Mouse (Mus musculus) neural tube, embryonic 13.5 days (tissue): Measurements from ENCODE around the gene Rps25. TPM values are rescaled to one million over a fixed set of nuclear protein-coding genes. Genes with fewer than 3 reads are reported as not detected.

Source experiments
- ATAC-seq: fragments of 200-750 bp; cut with Nextera tagmentation; 2 replicates; pipeline ENCODE4 v1.8.0; 2017; ENCODE audit warnings: low read depth, mild to moderate bottlenecking, moderate TSS enrichment, moderate library complexity
- H3K27ac ChIP-seq: fragments of 300-500 bp; sonication (generic); replicated peaks from 2 replicates; pipeline ENCODE4 v1.5.1; 2015; ENCODE audit warnings: moderate library complexity, mild to moderate bottlenecking, inconsistent platforms
- H3K27me3 ChIP-seq: fragments of 300-500 bp; sonication (generic); 2 replicates; pipeline ENCODE4 v1.6.1; 2015; ENCODE audit warnings: mild to moderate bottlenecking, inconsistent platforms
- H3K36me3 ChIP-seq: fragments of 300-500 bp; sonication (generic); 2 replicates; pipeline ENCODE4 v1.6.1; 2015; ENCODE audit warnings: mild to moderate bottlenecking, inconsistent platforms
- H3K4me1 ChIP-seq: fragments of 300-500 bp; sonication (generic); replicated peaks from 2 replicates; pipeline ENCODE4 v1.6.1; 2015; ENCODE audit warnings: inconsistent platforms
- H3K4me2 ChIP-seq: fragments of 300-500 bp; sonication (generic); 2 replicates; pipeline ENCODE4 v1.6.1; 2015; ENCODE audit warnings: inconsistent platforms, mild to moderate bottlenecking, moderate library complexity
- H3K4me3 ChIP-seq: fragments of 300-500 bp; sonication (generic); 2 replicates; pipeline ENCODE4 v1.5.1; 2015; ENCODE audit warnings: mild to moderate bottlenecking, inconsistent platforms
- H3K9ac ChIP-seq: fragments of 300-500 bp; sonication (generic); 2 replicates; pipeline ENCODE4 v1.6.1; 2015; ENCODE audit warnings: moderate library complexity, mild to moderate bottlenecking, inconsistent platforms
- H3K9me3 ChIP-seq: fragments of 300-500 bp; sonication (generic); 2 replicates; pipeline ENCODE4 v1.6.1; 2016; ENCODE audit warnings: inconsistent platforms
- WGBS: fragments of 180-500 bp; shearing (Covaris S2); methylation state at CpG from one replicate; pipeline ENCODE4 v1.1.7; 2015; 5-methylcytosine and 5-hydroxymethylcytosine counted together
- polyA plus RNA-seq: library from polyadenylated mRNA; unstranded; fragments of >200 nt; fragmentation: Nextera tagmentation; extraction: Ambion mirVana; gene quantifications from 2 replicates; pipeline ENCODE4 v1.2.1, GENCODE M21; 2015

Gene Rps25
- polyA plus RNA-seq, 1 experiment from 2014 or later: 1,179 TPM

- no peak overlapping the region for H3K4me2 ChIP-seq
- no peaks in the 10 kb centered on the region for H3K9me3 ChIP-seq
- ATAC-seq: no peak
- 95% methylated on average over 13 of the region's 13 CpGs for WGBS
- no peak overlapping the region for H3K4me3 ChIP-seq
- no peaks in the 10 kb centered on the region for H3K27me3 ChIP-seq
- H3K27ac ChIP-seq: no peak overlapping the region
- no peak overlapping the region for H3K9ac ChIP-seq
- peaks cover 17% of the 10 kb centered on the region for H3K4me1 ChIP-seq
- peaks cover 89% of the 10 kb centered on the region for H3K36me3 ChIP-seq
Measured at GRCm38 (mm10) chr9:44384596-44384995, 22.3 kb upstream of the Rps25 start.

GRCm38 (mm10) chr9:44387221-44387620 lies 19.7 kb upstream of the Rps25 start:
- no peaks in the 10 kb centered on the region for H3K4me1 ChIP-seq

GRCm38 (mm10) chr9:44389273-44389672 lies 17.7 kb upstream of the Rps25 start:
- Histone ChIP-seq H3K4me3 (no peak overlapping the region), H3K36me3 (peaks cover 85% of the 10 kb centered on the region), H3K4me1 (no peaks in the 10 kb centered on the region), H3K9ac (no peak overlapping the region), H3K9me3 (no peaks in the 10 kb centered on the region), H3K27ac (no peak overlapping the region), H3K27me3 (no peaks in the 10 kb centered on the region), H3K4me2 (no peak overlapping the region)
- WGBS: 61% methylated on average over 8 of the region's 8 CpGs
- ATAC-seq: no peak

More at GRCm38 (mm10) chr9:44387221-44387620, 19.7 kb upstream of the Rps25 start:
- peaks cover 96% of the 10 kb centered on the region for H3K36me3 ChIP-seq
- H3K27me3 ChIP-seq: no peaks in the 10 kb centered on the region
- no peaks in the 10 kb centered on the region for H3K9me3 ChIP-seq
- no peak overlapping the region for H3K27ac ChIP-seq
- H3K4me3 ChIP-seq: no peak overlapping the region
- WGBS: 92% methylated on average over 3 of the region's 3 CpGs
- no peak overlapping the region for H3K4me2 ChIP-seq
- no peak for ATAC-seq
- no peak overlapping the region for H3K9ac ChIP-seq

GRCm38 (mm10) chr9:44391466-44391865 lies 15.5 kb upstream of the Rps25 start:
- H3K36me3 ChIP-seq: peaks cover 63% of the 10 kb centered on the region

GRCm38 (mm10) chr9:44396684-44397411 lies 10.1 kb upstream of the Rps25 start, which contains the start of gene Slc37a4:
Gene Slc37a4 (plus strand): TSS chr9:44396852.
- Histone ChIP-seq H3K4me1 (peaks cover 41% of the 10 kb centered on the region), H3K9ac (peak within 1 kb of the TSS; percentile 89), H3K27ac (peak within 1 kb of the TSS; percentile 97), H3K36me3 (peaks cover 38% of the 10 kb centered on the region), H3K4me3 (peak within 1 kb of the TSS; percentile 81), H3K9me3 (no peaks in the 10 kb centered on the region), H3K4me2 (peak within 1 kb of the TSS; percentile 94), H3K27me3 (no peaks in the 10 kb centered on the region)
- peak; percentile 98 for ATAC-seq
- under 1% methylated on average over 43 of the region's 43 CpGs for WGBS

More at GRCm38 (mm10) chr9:44391466-44391865, 15.5 kb upstream of the Rps25 start:
- Histone ChIP-seq H3K9ac (no peak overlapping the region), H3K4me3 (no peak overlapping the region), H3K27ac (no peak overlapping the region), H3K4me2 (no peak overlapping the region), H3K9me3 (no peaks in the 10 kb centered on the region), H3K27me3 (no peaks in the 10 kb centered on the region), H3K4me1 (peaks cover 5% of the 10 kb centered on the region; the same call in 1 of the 2 replicates)
- ATAC-seq: peak; percentile 33; the same call in 1 of the 2 replicates
- 39% methylated on average over 4 of the region's 4 CpGs for WGBS

GRCm38 (mm10) chr9:44398087-44398486 lies 8.9 kb upstream of the Rps25 start:
- Histone ChIP-seq H3K4me3 (peak overlapping the region; percentile 81), H3K4me2 (peak overlapping the region; percentile 94), H3K36me3 (peaks cover 40% of the 10 kb centered on the region), H3K4me1 (peaks cover 41% of the 10 kb centered on the region), H3K9ac (peak overlapping the region; percentile 89), H3K27ac (peak overlapping the region; percentile 97), H3K27me3 (no peaks in the 10 kb centered on the region), H3K9me3 (no peaks in the 10 kb centered on the region)
- 2% methylated on average over 4 of the region's 4 CpGs for WGBS
- ATAC-seq: no peak

- Histone ChIP-seq H3K9me3 (no peaks in the 10 kb centered on the region), H3K9ac (peak overlapping the region; percentile 89), H3K36me3 (peaks cover 44% of the 10 kb centered on the region), H3K27ac (peak overlapping the region; percentile 97), H3K27me3 (no peaks in the 10 kb centered on the region), H3K4me2 (peak overlapping the region; percentile 94), H3K4me3 (peak overlapping the region; percentile 81), H3K4me1 (peaks cover 43% of the 10 kb centered on the region)
- ATAC-seq: no peak
- 77% methylated on average over 9 of the region's 9 CpGs for WGBS
Measured at GRCm38 (mm10) chr9:44398551-44398950, 8.4 kb upstream of the Rps25 start.

GRCm38 (mm10) chr9:44399114-44399794 lies 7.7 kb upstream of the Rps25 start:
- ATAC-seq: no peak
- peaks cover 51% of the 10 kb centered on the region for H3K36me3 ChIP-seq
- peak overlapping the region; percentile 81 for H3K4me3 ChIP-seq
- H3K4me1 ChIP-seq: peaks cover 46% of the 10 kb centered on the region
- WGBS: 86% methylated on average over 13 of the region's 13 CpGs
- peak overlapping the region; percentile 89 for H3K9ac ChIP-seq
- no peaks in the 10 kb centered on the region for H3K27me3 ChIP-seq
- 0 out of 2 replicates have a peak overlapping the region, but pooled peaks have one; percentile 97 for H3K27ac ChIP-seq
- H3K4me2 ChIP-seq: peak overlapping the region; percentile 94
- H3K9me3 ChIP-seq: no peaks in the 10 kb centered on the region

- peak overlapping the region; percentile 94 for H3K4me2 ChIP-seq
- H3K36me3 ChIP-seq: peaks cover 56% of the 10 kb centered on the region
- 95% methylated on average over 6 of the region's 6 CpGs for WGBS
- H3K27me3 ChIP-seq: no peaks in the 10 kb centered on the region
- no peak for ATAC-seq
- peak overlapping the region; percentile 89 for H3K9ac ChIP-seq
- H3K27ac ChIP-seq: no peak overlapping the region
- H3K9me3 ChIP-seq: no peaks in the 10 kb centered on the region
- peak overlapping the region; percentile 81; the same call in 1 of the 2 replicates for H3K4me3 ChIP-seq
- H3K4me1 ChIP-seq: peaks cover 46% of the 10 kb centered on the region
Measured at GRCm38 (mm10) chr9:44399795-44400114, 7.2 kb upstream of the Rps25 start.

- no peaks in the 10 kb centered on the region for H3K9me3 ChIP-seq
- no peak overlapping the region for H3K4me3 ChIP-seq
- WGBS: 93% methylated on average over 4 of the region's 4 CpGs
- no peak overlapping the region for H3K27ac ChIP-seq
- H3K27me3 ChIP-seq: no peaks in the 10 kb centered on the region
- peaks cover 56% of the 10 kb centered on the region for H3K4me1 ChIP-seq
- no peak for ATAC-seq
- no peak overlapping the region for H3K4me2 ChIP-seq
- H3K36me3 ChIP-seq: peaks cover 66% of the 10 kb centered on the region
- no peak overlapping the region; the same call in 1 of the 2 replicates for H3K9ac ChIP-seq
Measured at GRCm38 (mm10) chr9:44401081-44401480, 5.9 kb upstream of the Rps25 start.

- Histone ChIP-seq H3K9me3 (no peaks in the 10 kb centered on the region), H3K27me3 (no peaks in the 10 kb centered on the region), H3K4me2 (no peak overlapping the region), H3K9ac (no peak overlapping the region), H3K27ac (no peak overlapping the region), H3K4me1 (peaks cover 42% of the 10 kb centered on the region), H3K4me3 (no peak overlapping the region), H3K36me3 (peaks cover 70% of the 10 kb centered on the region)
- ATAC-seq: no peak
- WGBS: 83% methylated on average over 3 of the region's 3 CpGs
Measured at GRCm38 (mm10) chr9:44405011-44405410, 1.9 kb upstream of the Rps25 start.

GRCm38 (mm10) chr9:44407752-44408097 lies 786 bp downstream of the Rps25 start:
- Histone ChIP-seq H3K9me3 (no peaks in the 10 kb centered on the region), H3K4me1 (peaks cover 35% of the 10 kb centered on the region), H3K4me2 (peak overlapping the region; percentile 86), H3K36me3 (peaks cover 70% of the 10 kb centered on the region), H3K27ac (peak overlapping the region; percentile 97), H3K4me3 (peak overlapping the region; percentile 78), H3K27me3 (no peaks in the 10 kb centered on the region), H3K9ac (peak overlapping the region; percentile 85)
- no peak; the same call in 1 of the 2 replicates for ATAC-seq
- WGBS: under 1% methylated on average over 24 of the region's 24 CpGs
